Mouse (Mus musculus) embryonic stem cell, embryonic (primary cell): ENCODE data around the gene Pank3.

Source experiments
- CTCF ChIA-PET, 4 experiments: fragments of 300-600 bp in 2 of 4; fragments of 350-600 bp in 2 of 4; sonication (Branson Sonifier 250); formaldehyde crosslinking; loops; one replicate each; lab custom pipeline; 2022; ENCODE audit warnings: inconsistent platforms in 2 of 4; lab: Charles Lee
- POLR2A ChIA-PET, 4 experiments: fragments of 300-600 bp in 2 of 4; fragments of 350-600 bp in 2 of 4; sonication (Branson Sonifier 250); formaldehyde crosslinking; loops; one replicate each; lab custom pipeline; 2022; ENCODE audit warnings: antibody characterized with exemption in 4 of 4, inconsistent platforms in 1 of 4; lab: Charles Lee

The Pank3 gene

GRCm38 (mm10) chr11:35766845-35767244 is 2.4 kb upstream of the Pank3 start:
- CTCF ChIA-PET, result no interaction called here
- POLR2A ChIA-PET, result interaction anchor here in 1 of 4 experiments (1.7 kb wide), 1 partner anchor 11 kb away, joined by 8 read pairs; no protein-coding TSS in a partner anchor

GRCm38 (mm10) chr11:35769746-35770437 is 608 bp downstream of the Pank3 start:
- CTCF ChIA-PET, result interaction anchor here in 3 of 4 experiments (0.6 to 1.4 kb wide), 5 partner anchors 14 to 318 kb away, joined by 3 to 7 read pairs (median 4); no protein-coding TSS in a partner anchor
- POLR2A ChIA-PET, result interaction anchor here (0.5 to 2.3 kb wide), 36 partner anchors 9 to 259 kb away, joined by 3 to 16 read pairs (median 4); partner anchors contain the start of gene Fbll1 (in 1 of the 4)

- POLR2A ChIA-PET, result interaction anchor here (0.6 to 2.3 kb wide), 29 partner anchors 8 to 353 kb away, joined by 3 to 16 read pairs (median 4); partner anchors contain the start of gene Fbll1 (in 1 of the 4)
- CTCF ChIA-PET, result interaction anchor here (0.6 to 1.4 kb wide), 5 partner anchors 13 to 319 kb away, joined by 3 to 8 read pairs (median 4); no protein-coding TSS in a partner anchor
Observed at GRCm38 (mm10) chr11:35770741-35771504, 1.6 kb downstream of the Pank3 start.

- POLR2A ChIA-PET, result interaction anchor here in 1 of 4 experiments (1.6 to 1.8 kb wide), 2 partner anchors 9 to 33 kb away, joined by 3 to 6 read pairs; no protein-coding TSS in a partner anchor
- CTCF ChIA-PET, result no interaction called here
Observed at GRCm38 (mm10) chr11:35775606-35776005, 6.3 kb downstream of the Pank3 start.

- ChIA-PET POLR2A (interaction anchor here in 2 of 4 experiments (0.8 to 1.8 kb wide), 4 partner anchors 8 to 225 kb away, joined by 3 to 6 read pairs (median 3); no protein-coding TSS in a partner anchor), CTCF (interaction anchor here in 1 of 4 experiments (0.9 kb wide), 1 partner anchor 45 kb away, joined by 9 read pairs; no protein-coding TSS in a partner anchor)
Observed at GRCm38 (mm10) chr11:35776452-35776851, 7.2 kb downstream of the Pank3 start.

- POLR2A ChIA-PET, result interaction anchor here in 1 of 4 experiments (0.9 to 2.9 kb wide), 3 partner anchors 9 to 11 kb away, joined by 3 to 10 read pairs (median 8); no protein-coding TSS in a partner anchor
- CTCF ChIA-PET, result no interaction called here
Observed at GRCm38 (mm10) chr11:35780336-35780735, 11.1 kb downstream of the Pank3 start.

- ChIA-PET CTCF (interaction anchor here in 1 of 4 experiments (0.6 kb wide), 1 partner anchor 184 kb away, joined by 3 read pairs; no protein-coding TSS in a partner anchor), POLR2A (interaction anchor here in 1 of 4 experiments (1.1 to 2.9 kb wide), 3 partner anchors 9 to 163 kb away, joined by 3 to 10 read pairs (median 6); no protein-coding TSS in a partner anchor)
Observed at GRCm38 (mm10) chr11:35782444-35782843, 13.2 kb downstream of the Pank3 start.

- ChIA-PET POLR2A (interaction anchor here in 2 of 4 experiments (0.6 to 2.9 kb wide), 4 partner anchors 10 to 162 kb away, joined by 3 to 10 read pairs (median 5); no protein-coding TSS in a partner anchor), CTCF (interaction anchor here in 1 of 4 experiments (0.6 kb wide), 1 partner anchor 183 kb away, joined by 3 read pairs; no protein-coding TSS in a partner anchor)
Observed at GRCm38 (mm10) chr11:35783038-35783437, 13.8 kb downstream of the Pank3 start.

- ChIA-PET POLR2A (interaction anchor here (0.5 to 2.5 kb wide), 16 partner anchors 8 to 217 kb away, joined by 3 to 15 read pairs (median 5); partner anchors contain the start of genes Pank3 (in 2 of the 4) and Fbll1 (in 1 of the 4)), CTCF (interaction anchor here (0.6 to 2.0 kb wide), 18 partner anchors 11 to 322 kb away, joined by 3 to 14 read pairs (median 4); no protein-coding TSS in a partner anchor)
Observed at GRCm38 (mm10) chr11:35784002-35784401, 14.7 kb downstream of the Pank3 start.

- ChIA-PET CTCF (interaction anchor here (0.6 to 2.0 kb wide), 25 partner anchors 11 to 612 kb away, joined by 3 to 14 read pairs (median 4); partner anchors contain the start of gene Fbll1 (in 1 of the 4)), POLR2A (interaction anchor here (0.6 to 2.5 kb wide), 17 partner anchors 8 to 216 kb away, joined by 3 to 15 read pairs (median 5); partner anchors contain the start of genes Pank3 (in 2 of the 4) and Fbll1 (in 1 of the 4))
Observed at GRCm38 (mm10) chr11:35784537-35784936, 15.3 kb downstream of the Pank3 start.

GRCm38 (mm10) chr11:35788443-35788842 is 19.2 kb downstream of the Pank3 start:
- ChIA-PET POLR2A (interaction anchor here in 2 of 4 experiments (1.5 to 2.0 kb wide), 3 partner anchors 9 to 19 kb away, joined by 4 to 8 read pairs (median 5); partner anchors contain the start of gene Pank3 (in 1 of the 2)), CTCF (interaction anchor here in 2 of 4 experiments (1.0 to 1.6 kb wide), 2 partner anchors 207 to 213 kb away, joined by 3 to 7 read pairs; no protein-coding TSS in a partner anchor)

GRCm38 (mm10) chr11:35792800-35793199 is 23.5 kb downstream of the Pank3 start:
- CTCF ChIA-PET, result interaction anchor here in 1 of 4 experiments (0.6 kb wide), 2 partner anchors 19 to 175 kb away, joined by 3 to 6 read pairs; no protein-coding TSS in a partner anchor
- POLR2A ChIA-PET, result interaction anchor here in 3 of 4 experiments (0.5 to 1.6 kb wide), 8 partner anchors 8 to 956 kb away, joined by 3 to 4 read pairs (median 3); partner anchors contain the start of gene Pank3 (in 1 of the 3)

- CTCF ChIA-PET, result interaction anchor here in 1 of 4 experiments (0.9 to 1.5 kb wide), 2 partner anchors 55 to 203 kb away, joined by 3 to 5 read pairs; no protein-coding TSS in a partner anchor
- POLR2A ChIA-PET, result interaction anchor here in 1 of 4 experiments (0.7 to 1.1 kb wide), 3 partner anchors 13 to 902 kb away, joined by 4 to 8 read pairs (median 4); no protein-coding TSS in a partner anchor
Observed at GRCm38 (mm10) chr11:35797751-35798494, 28.6 kb downstream of the Pank3 start.

GRCm38 (mm10) chr11:35798495-35798820 is 29.2 kb downstream of the Pank3 start:
- POLR2A ChIA-PET, result interaction anchor here in 1 of 4 experiments (0.7 to 1.2 kb wide), 5 partner anchors 14 to 901 kb away, joined by 4 to 8 read pairs (median 4); partner anchors contain the start of gene Pank3
- CTCF ChIA-PET, result interaction anchor here in 2 of 4 experiments (0.6 to 1.5 kb wide), 3 partner anchors 14 to 203 kb away, joined by 3 to 6 read pairs (median 5); no protein-coding TSS in a partner anchor

GRCm38 (mm10) chr11:35798874-35799273 is 29.6 kb downstream of the Pank3 start, which contains the start of gene Fbll1:
Fbll1 (minus strand) TSS chr11:35798884.
- ChIA-PET CTCF (interaction anchor here in 3 of 4 experiments (0.6 to 1.5 kb wide), 7 partner anchors 14 to 475 kb away, joined by 3 to 10 read pairs (median 5); no protein-coding TSS in a partner anchor), POLR2A (interaction anchor here in 3 of 4 experiments (0.5 to 1.2 kb wide), 9 partner anchors 14 to 901 kb away, joined by 3 to 8 read pairs (median 4); partner anchors contain the start of gene Pank3 (in 1 of the 3))

- CTCF ChIA-PET, result interaction anchor here in 2 of 4 experiments (0.5 to 0.7 kb wide), 2 partner anchors 17 to 49 kb away, joined by 3 to 8 read pairs; no protein-coding TSS in a partner anchor
- POLR2A ChIA-PET, result no interaction called here
Observed at GRCm38 (mm10) chr11:35801332-35801731, 32.0 kb downstream of the Pank3 start.
